Mouse (Mus musculus): ENCODE data around the gene Rcc2. TPM values are rescaled to one million over a fixed set of nuclear protein-coding genes. Genes with fewer than 3 reads are reported as not detected.

Rcc2 gene
- total and polyA plus RNA-seq, 3 experiments = 187 to 348 (median 249) TPM

- Histone ChIP-seq H3K79me2 (replicated peaks; ENCODE audit: control insufficient read depth, extremely low read depth, insufficient read depth, poor library complexity, severe bottlenecking) (no peaks in the 10 kb centered on the region), H3K9me3 (replicated peaks; ENCODE audit: low read length) (no peaks in the 10 kb centered on the region), H3K4me1 (ENCODE audit: control insufficient read depth in 1 of 2, insufficient read depth in 2 of 2) (peaks cover 8 to 35% of the 10 kb centered on the region in 2 experiments), H3K36me3 (replicated peaks in 1 of 2; ENCODE audit: control insufficient read depth in 1 of 2, insufficient read depth in 1 of 2, low read length in 1 of 2) (no peaks in the 10 kb centered on the region), H3K4me2 (ENCODE audit: insufficient read depth, low read depth, poor library complexity, severe bottlenecking) (peak overlapping the region; percentile 31), H3K27ac (ENCODE audit: insufficient read depth, low read depth) (no peak overlapping the region), H3K4me3 (replicated peaks in 1 of 3; ENCODE audit: low read depth in 2 of 3, low read length in 2 of 3, poor library complexity in 1 of 3) (no peak overlapping the region), H3K9ac (ENCODE audit: insufficient read depth, low read depth) (no peak overlapping the region), H3K27me3 (replicated peaks) (peaks cover 2% of the 10 kb centered on the region)
- in situ Hi-C loops (cut with MboI; ENCODE audit: low pct_ligation_motif_present, low pct_unique_long_range_greater_than_20kb, low sequenced_read_pairs) (loop anchor here (5.0 to 10.0 kb wide), 4 partner anchors 32 to 125 kb away; partner anchors contain the start of gene Padi6), dilution Hi-C loops (cut with MboI; ENCODE audit: extremely low pct_ligation_motif_present, extremely low pct_unique_long_range_greater_than_20kb, low sequenced_read_pairs) (no loop called here)
- peak; percentile 90 for DNase-seq (ENCODE audit: extremely low read depth)
- TF ChIP-seq TCF12 (IDR thresholded peaks at IDR 0.05; ENCODE audit: low read depth, low read length) (0 out of 2 replicates have a peak, but pooled peaks have one; percentile 28), BHLHE40 (IDR thresholded peaks at IDR 0.05; ENCODE audit: low read depth, low read length) (0 out of 2 replicates have a peak, but pooled peaks have one; percentile 33), GABPA (IDR thresholded peaks at IDR 0.05; ENCODE audit: insufficient replicate concordance, low read depth, low read length) (no peak), IRF4 (IDR thresholded peaks at IDR 0.05; ENCODE audit: low read depth, low read length) (no peak), ETS1 (conservative IDR thresholded peaks at IDR 0.05; ENCODE audit: low read depth, low read length) (no peak), HCFC1 (IDR thresholded peaks at IDR 0.05; ENCODE audit: low read depth, low read length) (peak; percentile 33; the same call in 1 of the 2 replicates), ZC3H11A (IDR thresholded peaks at IDR 0.05; ENCODE audit: low read depth, low read length) (peak; percentile 62), CHD2 (IDR thresholded peaks at IDR 0.05; ENCODE audit: low read length) (no peak), CTCF (conservative IDR thresholded peaks at IDR 0.05 in 1 of 2, IDR thresholded peaks at IDR 0.05 in 1 of 2; ENCODE audit: low read depth in 2 of 2, low read length in 2 of 2) (peak in 1 of 2 experiments; percentile 87; a peak in 3 of 4 replicates), SMC3 (IDR thresholded peaks at IDR 0.05; ENCODE audit: low read depth, low read length) (peak; percentile 94), MAZ (IDR thresholded peaks at IDR 0.05; ENCODE audit: low read depth, low read length) (peak; percentile 73; the same call in 1 of the 2 replicates), JUN (IDR thresholded peaks at IDR 0.05; ENCODE audit: insufficient read depth, low read depth, low read length) (no peak), MAX (IDR thresholded peaks at IDR 0.05; ENCODE audit: low read length) (0 out of 2 replicates have a peak, but pooled peaks have one; percentile 23), NRF1 (IDR thresholded peaks at IDR 0.05; ENCODE audit: low read depth, low read length) (no peak), ELF1 (IDR thresholded peaks at IDR 0.05; ENCODE audit: low read depth, low read length) (peak; percentile 90), RAD21 (IDR thresholded peaks at IDR 0.05; ENCODE audit: low read depth, low read length) (peak; percentile 80)
These were observed 20.5 kb upstream of the Rcc2 start for GRCm38 (mm10) chr4:140679723-140680380.

- H3K27ac ChIP-seq (ENCODE audit: insufficient read depth, low read depth) = peak overlapping the region; percentile 32; the same call in 1 of the 2 replicates
- H3K4me3 ChIP-seq (replicated peaks in 1 of 3; ENCODE audit: low read depth in 2 of 3, low read length in 2 of 3, poor library complexity in 1 of 3) = no peak overlapping the region
These were observed 19.5 kb upstream of the Rcc2 start for GRCm38 (mm10) chr4:140680731-140681397.

More at GRCm38 (mm10) chr4:140680731-140681397, 19.5 kb upstream of the Rcc2 start:
- H3K4me1 ChIP-seq (ENCODE audit: control insufficient read depth in 1 of 2, insufficient read depth in 2 of 2) = peaks cover 18 to 45% of the 10 kb centered on the region in 2 experiments
- peak; percentile 64; the same call in 1 of the 2 replicates for TF ChIP-seq ZKSCAN1 (IDR thresholded peaks at IDR 0.05; ENCODE audit: borderline replicate concordance, low read depth, low read length)
- TF ChIP-seq SIN3A (IDR thresholded peaks at IDR 0.05; ENCODE audit: low read length) = no peak
- TF ChIP-seq EP300 (IDR thresholded peaks at IDR 0.05; ENCODE audit: low read length) = 0 out of 2 replicates have a peak, but pooled peaks have one; percentile 9
- H3K36me3 ChIP-seq (replicated peaks in 1 of 2; ENCODE audit: control insufficient read depth in 1 of 2, insufficient read depth in 1 of 2, low read length in 1 of 2) = no peaks in the 10 kb centered on the region
- no peaks in the 10 kb centered on the region for H3K27me3 ChIP-seq (replicated peaks)
- dilution Hi-C loops (cut with MboI; ENCODE audit: extremely low pct_ligation_motif_present, extremely low pct_unique_long_range_greater_than_20kb, low sequenced_read_pairs) = no loop called here
- no peak overlapping the region for H3K9ac ChIP-seq (ENCODE audit: insufficient read depth, low read depth)
- no peaks in the 10 kb centered on the region for H3K9me3 ChIP-seq (replicated peaks; ENCODE audit: low read length)
- in situ Hi-C loops (cut with MboI; ENCODE audit: low pct_ligation_motif_present, low pct_unique_long_range_greater_than_20kb, low sequenced_read_pairs) = no loop called here
- no peak for DNase-seq (ENCODE audit: extremely low read depth)
- no peaks in the 10 kb centered on the region for H3K79me2 ChIP-seq (replicated peaks; ENCODE audit: control insufficient read depth, extremely low read depth, insufficient read depth, poor library complexity, severe bottlenecking)
- H3K4me2 ChIP-seq (ENCODE audit: insufficient read depth, low read depth, poor library complexity, severe bottlenecking) = no peak overlapping the region
